Mouse (Mus musculus): ENCODE measurements around the gene Tigit. TPM values are rescaled to one million over a fixed set of nuclear protein-coding genes. Genes with fewer than 3 reads are reported as not detected.

Gene Tigit
- total RNA-seq, 1 experiment, result 0.40 TPM

DNA sequence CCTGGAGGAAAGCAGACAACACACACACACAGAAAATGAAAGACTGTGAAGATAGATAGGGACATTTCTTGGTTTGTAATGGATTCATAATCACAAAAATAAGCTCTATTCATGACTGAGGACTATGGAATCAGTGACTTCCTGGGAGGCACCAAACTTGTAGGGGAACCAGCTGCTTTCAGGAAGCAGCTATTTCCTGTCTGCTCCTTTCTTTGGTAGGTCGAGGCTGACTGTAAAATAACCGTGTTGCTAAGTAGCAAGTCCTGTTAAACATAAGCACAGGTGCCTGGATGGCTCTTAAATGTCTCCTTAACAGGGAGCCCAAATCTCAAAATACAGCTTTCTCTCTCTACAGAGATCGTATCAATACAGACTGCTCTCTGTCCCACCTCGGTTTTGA lies 39.1 kb downstream of the Tigit start:
- Histone ChIP-seq H3K36me3 (ENCODE audit: control insufficient read depth, insufficient read depth, low read length, poor library complexity, severe bottlenecking) (no peaks in the 10 kb centered on the region), H3K9me3 (ENCODE audit: control insufficient read depth, insufficient read depth, low read depth, low read length) (no peaks in the 10 kb centered on the region), H3K27ac (ENCODE audit: insufficient read depth, low read depth, low read length, poor library complexity, severe bottlenecking) (no peak overlapping the region), H3K9ac (ENCODE audit: insufficient read depth, low read depth, low read length, poor library complexity, severe bottlenecking) (no peak overlapping the region), H3K4me1 (ENCODE audit: control insufficient read depth in 2 of 2, insufficient read depth in 2 of 2, low read length in 2 of 2, poor library complexity in 1 of 2) (peaks cover 0 to 4% of the 10 kb centered on the region in 2 experiments; a peak in 2 of 4 replicates), H3K4me3 (ENCODE audit: insufficient read depth in 1 of 2, low read depth in 1 of 2, low read length in 2 of 2, poor library complexity in 1 of 2, severe bottlenecking in 1 of 2) (no peak overlapping the region)
- DNase-seq (ENCODE audit: low read depth, low spot score), result no peak
- TF ChIP-seq CHD2 (IDR thresholded peaks at IDR 0.05; ENCODE audit: low read depth, low read length) (no peak), HCFC1 (IDR thresholded peaks at IDR 0.05; ENCODE audit: borderline replicate concordance, insufficient read depth, low read length) (no peak), ZNF384 (IDR thresholded peaks at IDR 0.05; ENCODE audit: low read depth, low read length) (no peak), MAFK (IDR thresholded peaks at IDR 0.05; ENCODE audit: insufficient read depth, low read depth, low read length) (no peak), ZC3H11A (IDR thresholded peaks at IDR 0.05; ENCODE audit: borderline replicate concordance, low read depth, low read length) (no peak)
- in situ Hi-C loops (cut with MboI; ENCODE audit: low sequenced_read_pairs in 2 of 2, unreplicated experiment in 2 of 2), result no loop called here

DNA sequence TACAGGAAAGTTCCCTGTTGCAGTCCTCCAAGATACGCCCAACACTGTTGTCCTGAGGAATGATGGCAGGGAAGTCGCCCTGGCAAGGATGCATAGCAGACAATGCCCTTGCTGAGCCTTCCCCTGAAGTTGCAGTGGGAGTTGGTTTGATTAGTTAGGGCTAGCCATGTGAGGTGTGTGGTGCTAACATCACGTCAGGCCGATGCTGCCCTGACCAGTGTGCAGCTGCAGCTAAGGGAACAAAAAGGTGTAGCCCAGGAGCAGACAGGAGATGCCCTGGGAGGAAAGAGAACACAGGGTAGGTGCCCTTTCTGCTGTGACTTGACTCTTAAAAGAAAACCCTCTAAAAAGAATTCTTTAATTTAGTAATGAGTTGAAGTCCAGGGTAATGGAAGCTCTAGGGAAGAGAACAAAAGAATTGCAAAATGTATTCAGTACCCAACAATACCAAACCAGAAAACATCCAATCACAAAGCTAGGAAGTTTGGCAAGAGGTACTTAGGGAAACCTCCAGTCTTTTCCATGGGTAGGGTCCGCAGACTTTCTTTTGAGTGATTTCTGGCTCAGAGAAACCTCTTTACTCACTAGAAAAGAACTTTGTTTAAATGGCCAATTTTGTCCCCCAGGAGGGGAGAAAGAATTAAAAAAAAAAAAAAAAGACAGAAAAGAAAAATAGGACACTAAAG lies 40.5 kb downstream of the Tigit start:
- H3K9me3 ChIP-seq (ENCODE audit: control insufficient read depth, insufficient read depth, low read depth, low read length), result no peaks in the 10 kb centered on the region
- in situ Hi-C loops (cut with MboI; ENCODE audit: low sequenced_read_pairs in 2 of 2, unreplicated experiment in 2 of 2), result no loop called here
- DNase-seq (ENCODE audit: low read depth, low spot score), result no peak
- no peak overlapping the region for H3K27ac ChIP-seq (ENCODE audit: insufficient read depth, low read depth, low read length, poor library complexity, severe bottlenecking)
- no peaks in the 10 kb centered on the region for H3K36me3 ChIP-seq (ENCODE audit: control insufficient read depth, insufficient read depth, low read length, poor library complexity, severe bottlenecking)
- peaks cover 3 to 4% of the 10 kb centered on the region in 2 experiments; a peak in 2 of 4 replicates for H3K4me1 ChIP-seq (ENCODE audit: control insufficient read depth in 2 of 2, insufficient read depth in 2 of 2, low read length in 2 of 2, poor library complexity in 1 of 2)
- TF ChIP-seq CHD2 (IDR thresholded peaks at IDR 0.05; ENCODE audit: low read depth, low read length), result no peak
- TF ChIP-seq ZNF384 (IDR thresholded peaks at IDR 0.05; ENCODE audit: low read depth, low read length), result no peak
- no peak overlapping the region for H3K4me3 ChIP-seq (ENCODE audit: insufficient read depth in 1 of 2, low read depth in 1 of 2, low read length in 2 of 2, poor library complexity in 1 of 2, severe bottlenecking in 1 of 2)
- no peak overlapping the region for H3K9ac ChIP-seq (ENCODE audit: insufficient read depth, low read depth, low read length, poor library complexity, severe bottlenecking)

DNA sequence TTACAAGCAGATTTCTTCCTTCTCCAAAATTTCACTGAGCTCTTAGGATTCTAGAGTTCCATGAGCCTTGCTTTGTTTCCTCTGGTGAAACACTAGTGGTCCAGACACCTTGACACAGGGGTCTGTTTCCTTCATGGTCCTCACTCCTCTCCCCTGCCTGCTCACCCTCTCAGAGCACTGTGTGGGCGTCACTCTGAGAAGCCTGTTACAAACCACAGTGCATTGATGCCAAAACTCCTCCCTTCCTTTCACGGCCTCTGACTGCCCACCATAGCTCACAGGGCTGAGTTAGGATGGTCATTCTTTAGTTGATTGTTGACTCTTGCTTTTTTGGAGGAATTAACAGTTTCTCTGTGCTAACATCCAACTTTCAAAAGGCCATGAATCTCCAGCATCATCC lies 43.6 kb downstream of the Tigit start:
- no peak for TF ChIP-seq ZC3H11A (IDR thresholded peaks at IDR 0.05; ENCODE audit: borderline replicate concordance, low read depth, low read length)
- TF ChIP-seq ZNF384 (IDR thresholded peaks at IDR 0.05; ENCODE audit: low read depth, low read length), result no peak
- no peak for TF ChIP-seq HCFC1 (IDR thresholded peaks at IDR 0.05; ENCODE audit: borderline replicate concordance, insufficient read depth, low read length)
- no peak for TF ChIP-seq MAFK (IDR thresholded peaks at IDR 0.05; ENCODE audit: insufficient read depth, low read depth, low read length)
- no peak for TF ChIP-seq CHD2 (IDR thresholded peaks at IDR 0.05; ENCODE audit: low read depth, low read length)
- in situ Hi-C loops (cut with MboI; ENCODE audit: low sequenced_read_pairs in 2 of 2, unreplicated experiment in 2 of 2), result no loop called here
- no peak for DNase-seq (ENCODE audit: low read depth, low spot score)
- no peaks in the 10 kb centered on the region for H3K36me3 ChIP-seq (ENCODE audit: control insufficient read depth, insufficient read depth, low read length, poor library complexity, severe bottlenecking)
- no peak overlapping the region for H3K9ac ChIP-seq (ENCODE audit: insufficient read depth, low read depth, low read length, poor library complexity, severe bottlenecking)
- H3K4me1 ChIP-seq (ENCODE audit: control insufficient read depth in 2 of 2, insufficient read depth in 2 of 2, low read length in 2 of 2, poor library complexity in 1 of 2), result peaks cover 4 to 7% of the 10 kb centered on the region in 2 experiments; a peak in 2 of 4 replicates
- H3K4me3 ChIP-seq (ENCODE audit: insufficient read depth in 1 of 2, low read depth in 1 of 2, low read length in 2 of 2, poor library complexity in 1 of 2, severe bottlenecking in 1 of 2), result no peak overlapping the region
- H3K27ac ChIP-seq (ENCODE audit: insufficient read depth, low read depth, low read length, poor library complexity, severe bottlenecking), result no peak overlapping the region
- H3K9me3 ChIP-seq (ENCODE audit: control insufficient read depth, insufficient read depth, low read depth, low read length), result no peaks in the 10 kb centered on the region

DNA sequence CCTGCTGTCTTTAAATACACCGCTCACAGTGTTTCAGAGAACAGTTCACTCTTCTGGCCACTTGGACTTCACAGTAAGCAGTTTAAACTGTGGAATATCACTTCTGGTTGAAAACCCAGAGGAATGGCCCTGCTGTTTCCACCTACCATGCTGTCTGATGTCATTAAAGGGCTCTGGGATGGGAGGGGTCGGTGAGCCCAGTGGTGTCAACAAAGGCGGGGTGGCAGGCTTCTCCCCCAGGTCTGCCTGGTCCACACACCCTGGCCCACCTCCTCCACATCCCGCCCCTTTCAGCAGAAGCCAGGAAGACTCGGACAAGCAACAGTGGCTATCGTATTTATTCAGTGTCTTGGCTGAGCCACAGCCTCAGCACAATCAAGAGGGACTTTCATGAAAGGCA lies 44.7 kb downstream of the Tigit start:
- in situ Hi-C loops (cut with MboI; ENCODE audit: low sequenced_read_pairs in 2 of 2, unreplicated experiment in 2 of 2), result no loop called here
- no peak overlapping the region for H3K4me3 ChIP-seq (ENCODE audit: insufficient read depth in 1 of 2, low read depth in 1 of 2, low read length in 2 of 2, poor library complexity in 1 of 2, severe bottlenecking in 1 of 2)
- no peak for DNase-seq (ENCODE audit: low read depth, low spot score)
- no peaks in the 10 kb centered on the region for H3K36me3 ChIP-seq (ENCODE audit: control insufficient read depth, insufficient read depth, low read length, poor library complexity, severe bottlenecking)
- no peak overlapping the region for H3K9ac ChIP-seq (ENCODE audit: insufficient read depth, low read depth, low read length, poor library complexity, severe bottlenecking)
- no peaks in the 10 kb centered on the region for H3K9me3 ChIP-seq (ENCODE audit: control insufficient read depth, insufficient read depth, low read depth, low read length)
- no peak overlapping the region for H3K27ac ChIP-seq (ENCODE audit: insufficient read depth, low read depth, low read length, poor library complexity, severe bottlenecking)
- no peak for TF ChIP-seq ZNF384 (IDR thresholded peaks at IDR 0.05; ENCODE audit: low read depth, low read length)
- no peak for TF ChIP-seq HCFC1 (IDR thresholded peaks at IDR 0.05; ENCODE audit: borderline replicate concordance, insufficient read depth, low read length)
- no peak for TF ChIP-seq MAFK (IDR thresholded peaks at IDR 0.05; ENCODE audit: insufficient read depth, low read depth, low read length)
- TF ChIP-seq CHD2 (IDR thresholded peaks at IDR 0.05; ENCODE audit: low read depth, low read length), result no peak
- TF ChIP-seq ZC3H11A (IDR thresholded peaks at IDR 0.05; ENCODE audit: borderline replicate concordance, low read depth, low read length), result no peak
- peaks cover 4 to 7% of the 10 kb centered on the region in 2 experiments; a peak in 2 of 4 replicates for H3K4me1 ChIP-seq (ENCODE audit: control insufficient read depth in 2 of 2, insufficient read depth in 2 of 2, low read length in 2 of 2, poor library complexity in 1 of 2)
